Mouse (Mus musculus): ENCODE measurements around the gene Gba. TPM values are rescaled to one million over a fixed set of nuclear protein-coding genes. Genes with fewer than 3 reads are reported as not detected.

Gba gene
- total RNA-seq, 4 experiments from 2014 or later = 62.1 to 75.2 (median 68.5) TPM

DNA sequence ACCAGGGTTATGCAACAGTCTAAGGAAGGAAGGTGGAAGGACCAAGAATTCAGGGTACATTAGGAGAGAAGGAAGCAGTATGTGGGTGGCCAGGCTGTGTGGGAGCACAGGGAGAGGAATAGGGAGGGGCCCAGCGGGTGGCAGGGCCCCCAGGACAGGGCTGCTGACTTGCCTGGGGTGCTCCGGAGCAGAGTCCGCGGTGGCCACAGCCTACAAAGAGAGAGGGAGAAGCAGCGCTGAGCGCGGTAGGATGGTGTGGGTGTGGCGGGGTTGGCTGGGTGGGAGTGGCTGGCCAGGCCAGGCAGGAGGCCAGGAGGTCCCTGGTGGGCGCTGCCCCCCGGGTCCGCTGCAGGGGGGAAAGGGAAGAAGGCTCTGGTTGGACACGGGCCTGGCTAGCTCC is 35.8 kb downstream of the Gba start:
- DNase-seq (ENCODE audit: low spot score in 2 of 2) = no peak

DNA sequence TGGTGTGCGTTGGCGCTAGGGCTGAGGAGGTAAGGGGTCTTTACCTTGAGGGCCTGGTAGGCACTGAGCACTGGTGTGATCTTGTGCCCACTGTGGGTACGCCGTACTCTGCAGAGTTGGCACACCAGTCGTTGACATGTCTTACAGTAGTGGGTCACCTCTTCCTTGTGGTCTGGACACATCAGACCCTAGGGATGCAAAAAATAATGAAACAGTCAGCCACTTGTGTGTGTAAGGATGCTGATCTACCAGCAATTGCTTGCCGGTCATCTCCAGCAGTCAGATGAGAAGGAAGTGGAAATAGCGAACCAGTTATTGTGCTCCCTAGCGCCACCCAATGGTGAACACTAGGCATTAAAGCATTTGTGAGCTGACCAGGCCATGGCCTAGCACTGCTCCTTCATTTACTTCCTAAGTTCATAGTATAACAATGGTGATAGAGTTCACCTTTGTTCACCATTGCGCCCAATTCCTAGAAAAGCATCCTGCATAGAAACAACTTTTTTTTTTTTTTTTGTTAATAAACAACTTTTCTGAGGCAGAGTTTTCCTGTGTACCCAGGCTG is 39.7 kb downstream of the Gba start:
- no peak for DNase-seq (ENCODE audit: low spot score in 2 of 2)

DNA sequence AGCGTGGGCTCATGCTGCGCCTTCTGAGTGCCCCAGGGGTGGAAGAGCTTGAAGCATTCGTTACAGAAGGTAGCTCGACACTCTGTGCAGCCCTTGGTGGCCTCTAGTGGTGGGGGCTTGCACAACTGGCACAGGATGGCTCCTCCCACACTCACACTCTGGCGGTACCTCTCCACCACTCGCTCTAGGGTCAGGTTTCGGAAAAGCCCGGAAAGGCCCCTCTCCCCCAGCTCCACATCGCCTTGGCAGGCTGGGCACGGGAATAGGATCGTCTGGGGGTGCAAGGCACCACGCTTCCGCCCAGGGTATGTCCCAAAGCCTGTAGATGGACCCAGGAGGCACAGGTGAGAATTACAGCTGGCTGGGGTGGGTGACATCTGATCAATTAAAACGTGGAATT is 40.9 kb downstream of the Gba start:
- no peak for DNase-seq (ENCODE audit: low spot score in 2 of 2)

DNA sequence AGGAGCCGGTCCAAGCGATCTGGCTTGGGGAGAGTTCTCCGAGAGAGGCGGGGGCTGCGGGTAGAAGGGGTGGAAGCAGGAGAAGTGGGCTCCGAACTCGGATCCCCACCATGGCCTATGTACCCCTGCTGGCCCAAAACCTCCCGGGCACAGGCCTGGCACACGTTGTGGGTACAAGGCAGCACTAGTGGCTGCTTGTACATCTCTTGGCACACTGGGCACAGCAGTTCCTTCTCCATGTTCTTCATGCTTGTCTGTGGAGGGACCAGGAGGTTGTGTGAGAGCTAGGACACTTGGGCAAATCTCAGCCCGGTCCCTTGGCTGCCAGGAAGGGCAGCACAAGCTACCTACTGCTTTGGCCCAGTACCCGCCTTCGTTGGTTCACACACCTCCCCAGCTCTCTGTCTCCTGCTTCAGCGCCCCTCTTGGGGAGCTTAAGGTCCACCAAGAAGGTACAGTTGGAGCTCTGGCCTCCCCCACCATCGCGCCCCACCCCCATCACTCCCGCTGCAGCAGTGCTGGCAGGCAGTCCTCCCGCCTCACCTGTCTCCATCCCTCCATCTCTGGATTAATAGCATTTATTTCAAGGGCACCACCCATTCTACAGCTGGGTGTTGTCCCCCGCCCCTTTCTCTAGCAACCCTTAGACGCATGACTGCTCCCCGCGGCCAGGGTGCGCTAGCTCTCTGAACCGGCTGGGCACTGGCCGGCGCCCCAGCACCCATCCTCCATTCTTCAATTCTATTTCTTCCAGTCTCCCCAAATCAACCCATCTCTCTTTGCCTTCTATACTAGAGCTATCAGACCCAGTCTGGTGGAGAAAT is 41.6 kb downstream of the Gba start:
- DNase-seq (ENCODE audit: low spot score in 2 of 2) = no peak

DNA sequence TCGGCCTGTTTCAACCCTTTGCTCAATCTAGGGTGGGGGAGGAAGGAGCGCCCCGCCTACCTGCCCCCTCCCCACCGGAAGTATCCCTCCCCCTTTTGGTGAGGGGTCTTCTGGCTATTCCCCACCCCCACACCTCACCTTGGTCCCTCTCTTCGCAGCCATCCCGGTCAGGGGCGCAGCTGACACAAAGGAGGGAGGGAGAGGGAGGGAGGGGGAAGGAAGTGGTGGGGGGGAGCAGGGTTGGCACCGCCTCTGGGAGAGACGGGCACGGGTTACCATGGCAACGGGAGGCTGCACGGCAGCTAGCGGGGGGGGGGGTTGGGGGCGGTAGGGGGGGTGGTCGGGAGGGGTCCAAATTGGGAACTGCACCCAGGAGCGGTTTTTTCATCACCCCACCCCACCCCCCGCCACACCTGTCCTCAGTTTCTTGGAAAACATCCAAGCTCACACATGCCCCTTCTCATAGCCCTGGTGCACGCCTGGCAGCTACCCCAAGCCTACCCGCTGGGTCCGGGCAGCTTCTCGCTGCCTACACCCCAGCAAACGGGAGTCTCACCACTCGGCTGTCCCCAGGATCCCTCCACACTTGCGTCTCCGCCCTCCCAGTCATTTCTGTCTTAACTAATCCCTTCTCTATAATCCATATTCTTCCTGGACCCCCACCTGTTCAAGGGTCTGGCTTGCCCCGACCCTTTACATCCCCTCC is 42.4 kb downstream of the Gba start:
- DNase-seq (ENCODE audit: low spot score in 2 of 2) = no peak

DNA sequence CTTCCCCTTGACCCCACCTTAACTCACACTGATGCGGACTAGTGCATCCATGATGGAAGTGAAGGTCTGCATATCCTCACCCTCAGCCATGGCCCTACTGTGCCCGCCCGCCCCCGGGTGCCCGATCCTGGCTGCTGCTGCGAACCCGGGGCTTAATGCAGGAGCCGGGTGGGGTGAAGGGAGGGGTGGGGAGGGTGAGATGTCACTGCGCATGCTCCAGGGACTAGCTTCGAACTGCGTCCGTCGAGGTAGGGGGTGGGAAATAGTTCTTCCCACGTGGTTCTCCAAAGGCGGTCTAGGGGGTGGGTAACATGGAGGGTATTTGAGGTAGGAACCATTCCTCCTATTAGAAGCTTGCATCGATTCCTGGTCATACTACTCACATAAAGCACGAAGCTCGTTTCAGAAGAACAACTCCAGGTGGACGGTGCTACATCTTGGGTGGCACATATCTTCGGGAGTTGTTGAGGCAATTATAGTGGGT is 43.0 kb downstream of the Gba start, which contains the start of gene Krtcap2:
Gene Krtcap2 (plus strand): TSS at position 279 of the 484 bp plus-strand sequence.
- no peak for DNase-seq (ENCODE audit: low spot score in 2 of 2)

DNA sequence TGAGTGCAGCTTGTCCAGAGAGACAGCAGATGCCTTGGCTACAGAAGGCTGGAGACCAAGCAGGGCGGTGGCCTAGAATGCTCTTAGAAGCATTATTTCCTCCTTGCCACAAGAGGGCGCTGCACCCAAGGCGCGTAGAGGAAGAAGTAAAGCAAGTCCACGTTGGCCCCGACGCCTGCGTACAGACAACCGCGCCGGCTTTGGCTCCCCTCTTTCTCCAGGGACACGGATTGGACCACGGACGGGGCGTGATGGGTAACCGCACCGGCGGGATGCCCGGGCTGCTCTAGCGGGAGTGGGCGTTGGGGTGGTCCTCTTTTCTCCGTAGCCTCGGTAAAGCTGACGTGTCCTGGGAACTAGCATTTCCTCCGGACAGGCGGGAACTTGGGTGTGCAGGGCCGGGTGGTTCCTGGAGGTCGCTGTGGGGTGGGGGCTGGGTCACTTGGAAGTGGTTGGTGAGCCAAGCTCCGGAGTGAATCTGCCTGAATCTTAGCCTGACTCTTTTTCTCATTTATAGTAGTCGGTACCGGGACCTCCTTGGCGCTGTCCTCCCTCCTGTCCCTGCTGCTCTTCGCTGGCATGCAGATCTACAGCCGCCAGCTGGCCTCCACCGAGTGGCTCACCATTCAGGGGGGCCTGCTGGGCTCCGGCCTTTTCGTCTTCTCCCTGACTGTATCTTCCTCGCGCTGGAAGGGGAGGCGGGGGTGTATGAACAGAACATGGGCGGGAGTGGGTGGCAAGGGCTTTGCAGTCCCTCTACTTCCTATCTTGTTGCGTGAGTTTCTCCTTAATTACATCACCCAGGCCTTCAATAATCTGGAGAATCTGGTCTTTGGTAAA is 43.8 kb downstream of the Gba start, which contains the start of gene Trim46:
Gene Trim46 (minus strand): TSS at position 49 of the 840 bp plus-strand sequence.
- peak; percentile 89 to 91 for DNase-seq (ENCODE audit: low spot score in 2 of 2)

DNA sequence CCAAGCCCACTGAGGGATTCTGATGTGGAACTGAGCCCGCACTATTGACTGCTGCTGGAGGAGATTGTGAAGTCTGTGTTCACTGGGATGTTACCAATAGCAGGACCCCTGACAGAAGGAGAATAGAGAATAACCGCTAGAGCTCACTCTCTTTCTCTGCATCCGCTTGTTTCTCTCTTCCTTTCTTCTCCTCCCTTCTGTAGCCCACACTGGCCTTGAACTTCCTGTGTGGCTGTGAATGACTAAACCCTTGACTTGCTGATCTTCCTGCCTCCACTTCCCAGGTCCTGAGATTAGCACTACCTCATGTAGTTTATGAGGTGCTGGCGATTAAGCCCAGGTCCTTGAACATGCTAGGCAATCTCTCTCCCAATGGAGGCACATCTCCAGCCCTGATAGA is 44.7 kb downstream of the Gba start:
- no peak for DNase-seq (ENCODE audit: low spot score in 2 of 2)

DNA sequence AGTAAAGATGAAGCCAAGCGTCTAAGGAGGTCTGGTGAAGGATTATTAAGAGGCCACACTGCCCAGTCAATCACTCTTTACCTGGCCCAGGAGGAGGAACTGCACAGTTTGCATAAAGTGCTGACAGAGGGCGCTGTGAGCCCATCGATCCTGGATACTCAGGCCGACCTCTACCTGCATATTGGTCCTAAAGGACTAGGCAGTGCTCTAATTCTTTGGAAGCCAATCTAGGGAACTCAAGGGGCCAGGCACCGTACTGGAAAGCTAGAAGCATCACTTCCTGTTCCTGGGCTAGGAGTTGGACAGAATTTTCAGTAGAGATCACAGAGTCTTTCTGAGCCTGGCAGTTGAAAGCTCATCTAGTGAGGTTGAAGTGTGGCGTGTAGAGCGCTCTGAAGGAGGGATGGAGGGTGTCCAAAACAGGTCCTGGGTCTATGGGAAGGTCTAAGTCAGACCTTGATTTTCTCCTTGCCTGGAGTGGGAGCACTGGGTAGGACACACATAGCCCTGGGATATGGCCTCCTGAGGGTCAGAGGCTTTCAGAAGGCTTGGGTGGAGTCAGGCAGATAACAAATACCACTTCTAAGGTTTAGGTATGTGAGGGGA is 47.8 kb downstream of the Gba start:
- DNase-seq (ENCODE audit: low spot score in 2 of 2) = no peak

DNA sequence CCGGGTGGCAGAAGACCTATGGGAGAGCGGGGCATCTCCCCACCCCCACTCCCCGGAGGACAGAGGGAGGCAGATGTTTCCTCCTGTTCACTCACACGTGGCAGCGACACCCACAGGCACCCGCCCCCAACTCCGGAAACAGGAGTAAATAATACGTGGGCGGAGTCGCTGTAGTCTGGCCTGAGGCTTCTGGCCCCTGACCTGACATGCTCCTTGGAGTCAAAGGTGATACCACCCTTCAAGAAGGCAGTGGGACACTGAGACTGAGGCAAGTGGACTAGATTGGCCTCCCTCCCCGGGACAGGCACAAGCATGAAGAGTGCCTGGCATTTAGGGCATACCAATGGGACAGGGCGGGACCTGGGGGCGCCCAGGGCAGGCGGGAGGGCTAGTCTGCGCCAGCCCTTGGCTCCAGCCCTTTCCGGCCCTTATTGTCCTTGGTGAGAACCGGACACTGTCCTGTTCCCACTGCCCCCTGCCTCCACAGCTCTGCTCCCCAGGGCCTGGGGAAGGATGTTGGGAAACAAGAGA is 48.7 kb downstream of the Gba start:
- no peak for DNase-seq (ENCODE audit: low spot score in 2 of 2)

DNA sequence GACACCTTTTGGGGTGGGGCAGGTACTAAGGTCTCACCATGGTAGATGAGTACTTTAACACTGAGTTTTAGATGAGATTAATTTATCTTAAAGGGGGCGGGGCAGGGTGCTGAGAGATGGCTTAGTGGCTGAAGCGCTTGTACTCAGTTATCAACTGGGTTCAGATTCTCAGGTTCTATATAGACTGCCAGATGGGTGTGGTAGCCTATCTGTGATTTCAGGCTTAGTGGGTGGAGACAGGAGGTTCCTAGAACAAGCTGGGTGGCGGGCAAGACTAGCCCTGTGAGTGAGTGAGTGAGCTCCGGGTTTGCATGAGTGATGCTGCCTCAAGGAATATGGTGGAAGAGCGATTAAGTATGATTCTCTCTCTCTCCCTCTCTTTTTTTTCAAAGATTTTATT is 52.3 kb downstream of the Gba start:
- DNase-seq (ENCODE audit: low spot score in 2 of 2) = no peak

DNA sequence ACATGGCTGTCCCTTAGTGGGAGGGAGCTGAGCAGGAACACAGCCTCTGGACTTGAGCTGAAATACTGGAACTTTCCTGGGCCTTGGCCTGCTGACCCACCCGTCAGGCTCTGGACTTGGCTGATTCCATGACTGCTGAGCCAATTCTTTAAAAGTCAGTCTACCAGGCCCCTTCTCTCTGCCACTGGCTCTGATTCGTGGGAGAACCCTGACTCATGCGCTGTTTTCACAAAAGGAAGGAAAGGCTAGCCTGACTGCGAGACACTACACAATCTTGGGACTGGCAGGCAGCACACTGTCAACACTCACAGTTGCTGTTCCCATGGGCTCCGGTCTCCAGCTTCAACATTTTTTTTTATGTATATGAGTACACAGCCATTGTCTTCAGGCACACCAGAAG is 53.4 kb downstream of the Gba start:
- DNase-seq (ENCODE audit: low spot score in 2 of 2) = peak in 1 of 2 experiments; percentile 2

Small RNA genes within 50 kb of the gene (microRNA-seq; reads per million reads assigned to microRNA genes)
- 6,804 to 10,287 reads per million in 2 experiments for gene Mir92b

Other genes with a start within 250 kb of the Gba start
- gene Rusc1, start 109.6 kb upstream of the Gba start, total RNA-seq (2022) = 100 to 1,000 TPM; 144 to 149 (median 146) TPM
- gene Gm43738, start 101.8 kb upstream of the Gba start, total RNA-seq (2022) = under 1 TPM in 1 of 4 experiments, not detected in 3; 0.18 TPM
- gene Fdps, start 101.0 kb upstream of the Gba start, total RNA-seq (2022) = 100 to 1,000 TPM in 2 of 4 experiments, 10 to 100 TPM in 2; 84.1 to 119 (median 97.3) TPM
- under 1 TPM in 1 of 4 experiments, not detected in 3; 0.14 TPM for gene Pklr, start 66.8 kb upstream of the Gba start, total RNA-seq (2022)
- 10 to 100 TPM; 13.3 to 15.2 (median 14.2) TPM for gene Hcn3, start 42.7 kb upstream of the Gba start, total RNA-seq (2022)
- 10 to 100 TPM; 44.5 to 54.1 (median 48.9) TPM for gene Clk2, start 38.1 kb upstream of the Gba start, total RNA-seq (2022)
- gene Scamp3, start 25.5 kb upstream of the Gba start, total RNA-seq (2022) = 10 to 100 TPM; 66.2 to 72.5 (median 69.1) TPM
- gene Fam189b, start 19.8 kb upstream of the Gba start, total RNA-seq (2022) = 10 to 100 TPM; 52.6 to 54.5 (median 53.5) TPM
- gene Thbs3, start 12.3 kb downstream of the Gba start, total RNA-seq (2022) = 10 to 100 TPM; 27.4 to 40.7 (median 35.3) TPM
- 10 to 100 TPM; 85.4 to 96.0 (median 94.4) TPM for gene Mtx1, start 24.2 kb downstream of the Gba start, total RNA-seq (2022)
- 1 to 10 TPM in 2 of 4 experiments, under 1 TPM in 2; 0.37 to 1.7 (median 1.2) TPM for gene Muc1, start 26.1 kb downstream of the Gba start, total RNA-seq (2022)
- gene Krtcap2, start 43.0 kb downstream of the Gba start, total RNA-seq (2022) = 10 to 100 TPM; 73.9 to 82.9 (median 79.4) TPM
- 10 to 100 TPM; 74.0 to 89.3 (median 80.2) TPM for gene Trim46, start 43.4 kb downstream of the Gba start, total RNA-seq (2022)
- gene Dpm3, start 56.4 kb downstream of the Gba start, total RNA-seq (2022) = 10 to 100 TPM; 44.2 to 67.3 (median 61.7) TPM
- gene Slc50a1, start 67.6 kb downstream of the Gba start, total RNA-seq (2022) = 10 to 100 TPM; 51.8 to 69.9 (median 58.2) TPM
- 10 to 100 TPM in 2 of 4 experiments, 1 to 10 TPM in 2; 7.9 to 12.6 (median 10.5) TPM for gene Efna1, start 78.2 kb downstream of the Gba start, total RNA-seq (2022)
- 10 to 100 TPM; 57.7 to 72.8 (median 60.8) TPM for gene Efna3, start 120.0 kb downstream of the Gba start, total RNA-seq (2022)
- 1 to 10 TPM in 3 of 4 experiments, under 1 TPM in 1; 0.96 to 1.4 (median 1.1) TPM for gene Efna4, start 135.1 kb downstream of the Gba start, total RNA-seq (2022)
- gene Adam15, start 147.1 kb downstream of the Gba start, total RNA-seq (2022) = 100 to 1,000 TPM; 129 to 141 (median 137) TPM
- gene Dcst2, start 159.0 kb downstream of the Gba start, total RNA-seq (2022) = under 1 TPM; 0.32 to 0.47 (median 0.39) TPM
- gene Dcst1, start 162.3 kb downstream of the Gba start, total RNA-seq (2022) = under 1 TPM in 2 of 4 experiments, not detected in 2; 0.16 to 0.48 TPM
- gene Zbtb7b, start 191.8 kb downstream of the Gba start, total RNA-seq (2022) = 10 to 100 TPM; 12.6 to 18.7 (median 15.9) TPM
- gene Lenep, start 199.9 kb downstream of the Gba start, total RNA-seq (2022) = 1 to 10 TPM; 1.9 to 7.1 (median 4.3) TPM
- 10 to 100 TPM; 35.8 to 37.8 (median 37.1) TPM for gene Flad1, start 208.9 kb downstream of the Gba start, total RNA-seq (2022)
- 1 to 10 TPM; 1.6 to 4.7 (median 2.5) TPM for gene Cks1b, start 215.5 kb downstream of the Gba start, total RNA-seq (2022)
- 10 to 100 TPM; 16.4 to 22.3 (median 19.9) TPM for gene Shc1, start 215.5 kb downstream of the Gba start, total RNA-seq (2022)
- gene Pygo2, start 227.3 kb downstream of the Gba start, total RNA-seq (2022) = 10 to 100 TPM; 49.4 to 61.0 (median 53.9) TPM
- gene Pbxip1, start 233.8 kb downstream of the Gba start, total RNA-seq (2022) = 10 to 100 TPM; 39.6 to 71.2 (median 51.8) TPM

Data from layer of hippocampus, adult 8-10 months (tissue).